Mouse (Mus musculus): Measurements from ENCODE around the gene Minpp1. TPM values are rescaled to one million over a fixed set of nuclear protein-coding genes. Genes with fewer than 3 reads are reported as not detected.

The Minpp1 gene
- polyA plus RNA-seq, 1 experiment from 2014 or later: 56.7 TPM

DNA sequence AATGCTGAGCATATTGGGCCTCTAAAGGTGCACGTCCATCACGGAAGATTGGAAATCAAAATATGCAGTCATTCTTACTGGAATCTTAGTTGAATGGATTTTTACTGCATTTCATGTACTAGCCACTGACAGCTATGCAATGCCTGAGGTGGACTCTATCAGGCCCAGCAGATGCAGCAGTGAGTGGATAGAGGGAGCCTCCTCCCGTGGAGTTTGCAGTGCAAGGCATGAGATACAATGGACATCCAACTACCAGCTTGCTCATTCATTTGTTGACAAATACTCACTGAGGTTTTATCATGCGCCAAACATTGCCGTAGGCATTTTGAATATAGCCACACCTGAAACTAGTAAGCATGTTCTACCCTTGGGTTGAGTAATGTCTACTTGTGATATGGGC lies 18.2 kb upstream of the Minpp1 start:
- WGBS: 95% methylated on average over 5 of the region's 5 CpGs
- Histone ChIP-seq H3K27me3 (replicated peaks; ENCODE audit: control insufficient read depth, insufficient read depth, low read length) (no peaks in the 10 kb centered on the region), H3K9me3 (ENCODE audit: control insufficient read depth, low read length) (no peaks in the 10 kb centered on the region), H3K27ac (ENCODE audit: low read length) (no peak overlapping the region), H3K4me3 (ENCODE audit: low read length) (no peak overlapping the region), H3K4me2 (ENCODE audit: low read depth, low read length) (no peak overlapping the region), H3K4me1 (ENCODE audit: control insufficient read depth, insufficient read depth, low read length) (no peaks in the 10 kb centered on the region), H3K36me3 (ENCODE audit: control insufficient read depth, insufficient read depth, low read length) (no peaks in the 10 kb centered on the region), H3K9ac (ENCODE audit: low read depth, low read length) (no peak overlapping the region)
- ATAC-seq: no peak

DNA sequence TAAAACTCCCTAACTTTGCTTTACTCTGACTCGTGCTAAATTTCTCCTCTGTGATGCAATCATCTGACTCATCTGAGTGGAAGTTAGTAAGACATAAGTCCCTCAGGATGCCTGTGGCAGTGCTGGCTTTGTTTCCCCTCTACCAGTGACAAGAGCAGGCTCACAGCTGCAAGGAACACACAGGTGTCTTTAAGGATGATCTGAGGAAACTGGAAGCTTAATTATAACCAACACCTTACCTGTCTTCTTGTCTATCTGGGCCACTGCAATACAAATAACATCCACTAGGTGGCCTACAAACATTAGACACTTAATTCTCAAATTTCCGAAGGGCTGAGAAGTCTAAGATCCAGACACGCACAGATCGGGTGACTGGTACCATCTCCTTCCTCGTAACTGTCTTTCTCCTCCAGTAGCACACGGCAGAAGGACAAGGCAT lies 15.5 kb upstream of the Minpp1 start:
- Histone ChIP-seq H3K9me3 (ENCODE audit: control insufficient read depth, low read length) (no peaks in the 10 kb centered on the region), H3K36me3 (ENCODE audit: control insufficient read depth, insufficient read depth, low read length) (no peaks in the 10 kb centered on the region), H3K9ac (ENCODE audit: low read depth, low read length) (no peak overlapping the region), H3K4me2 (ENCODE audit: low read depth, low read length) (no peak overlapping the region), H3K27me3 (replicated peaks; ENCODE audit: control insufficient read depth, insufficient read depth, low read length) (no peaks in the 10 kb centered on the region), H3K27ac (ENCODE audit: low read length) (no peak overlapping the region), H3K4me1 (ENCODE audit: control insufficient read depth, insufficient read depth, low read length) (no peaks in the 10 kb centered on the region), H3K4me3 (ENCODE audit: low read length) (no peak overlapping the region)
- ATAC-seq: peak; percentile 36; the same call in 1 of the 2 replicates
- WGBS: 18% methylated on average over 6 of the region's 6 CpGs

DNA sequence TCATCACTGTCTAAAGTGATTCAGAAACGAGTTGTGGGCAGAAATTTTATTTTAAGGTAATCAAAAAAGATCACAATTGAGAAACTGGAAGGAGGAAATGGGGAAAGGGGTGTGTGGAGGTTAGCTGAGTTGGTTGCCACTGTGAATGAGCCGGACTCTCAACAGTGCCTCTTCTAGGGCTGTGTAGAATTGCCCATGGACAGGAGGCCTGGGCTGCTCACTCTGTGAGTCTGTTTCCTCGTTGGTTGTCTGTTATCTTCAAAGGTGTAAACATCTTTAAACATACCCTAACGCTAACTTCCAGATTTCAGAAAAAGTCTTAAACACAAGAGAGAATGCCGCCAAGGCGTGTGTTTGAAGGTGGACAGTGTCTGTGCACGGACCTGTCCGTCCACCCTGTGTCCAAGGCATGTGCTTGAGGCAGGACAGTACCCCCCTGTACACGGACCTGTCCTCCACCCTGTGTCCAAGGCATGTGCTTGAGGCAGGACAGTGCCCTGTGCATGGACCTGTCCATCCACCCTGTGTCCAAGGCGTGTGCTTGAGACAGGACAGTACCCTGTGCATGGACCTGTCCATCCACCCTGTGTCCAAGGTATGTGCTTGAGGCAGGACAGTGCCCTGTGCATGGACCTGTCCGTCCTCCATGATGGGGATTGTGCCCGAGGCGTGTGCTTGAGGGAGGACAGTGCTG lies 14.9 kb upstream of the Minpp1 start:
- no peak overlapping the region for H3K4me2 ChIP-seq (ENCODE audit: low read depth, low read length)
- ATAC-seq: no peak
- 79% methylated on average over 13 of the region's 13 CpGs for WGBS
- H3K9ac ChIP-seq (ENCODE audit: low read depth, low read length): no peak overlapping the region
- no peak overlapping the region for H3K27ac ChIP-seq (ENCODE audit: low read length)
- no peak overlapping the region for H3K4me3 ChIP-seq (ENCODE audit: low read length)
- H3K27me3 ChIP-seq (replicated peaks; ENCODE audit: control insufficient read depth, insufficient read depth, low read length): no peaks in the 10 kb centered on the region
- no peaks in the 10 kb centered on the region for H3K9me3 ChIP-seq (ENCODE audit: control insufficient read depth, low read length)
- no peaks in the 10 kb centered on the region for H3K36me3 ChIP-seq (ENCODE audit: control insufficient read depth, insufficient read depth, low read length)
- no peaks in the 10 kb centered on the region for H3K4me1 ChIP-seq (ENCODE audit: control insufficient read depth, insufficient read depth, low read length)

DNA sequence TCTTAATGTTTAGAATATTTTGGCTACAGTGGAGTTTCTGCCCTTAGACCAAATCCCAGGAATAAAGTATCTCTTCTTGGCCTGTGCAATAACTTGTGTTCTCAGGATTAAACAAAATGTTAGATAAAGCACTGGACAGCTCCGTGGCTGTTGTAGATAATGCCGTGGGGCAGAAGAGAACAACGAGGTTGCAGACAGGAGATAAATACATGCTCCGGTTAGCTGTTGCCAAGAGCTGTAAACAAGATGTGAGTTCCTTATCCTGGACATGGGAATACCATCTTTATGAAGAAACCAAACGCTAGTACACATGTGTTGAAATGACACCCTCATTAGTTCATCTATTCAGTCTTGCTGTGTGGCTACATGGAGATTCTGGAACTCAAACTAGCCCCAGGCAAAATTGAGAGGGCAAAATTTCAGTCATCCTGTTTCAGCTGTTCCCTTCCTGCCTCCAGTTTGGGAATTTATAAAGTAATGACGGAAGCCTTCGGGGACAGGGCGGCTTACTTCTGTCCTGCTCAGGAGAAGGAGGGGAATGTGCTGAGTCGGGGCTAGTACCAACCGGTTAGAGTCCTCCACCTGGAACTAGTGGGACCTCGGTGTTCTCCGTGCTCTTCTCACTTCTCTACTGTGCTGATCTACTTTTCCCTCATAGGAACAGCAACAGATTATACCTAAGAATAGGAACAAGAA lies 9.4 kb upstream of the Minpp1 start:
- 77% methylated on average over 12 of the region's 12 CpGs for WGBS

DNA sequence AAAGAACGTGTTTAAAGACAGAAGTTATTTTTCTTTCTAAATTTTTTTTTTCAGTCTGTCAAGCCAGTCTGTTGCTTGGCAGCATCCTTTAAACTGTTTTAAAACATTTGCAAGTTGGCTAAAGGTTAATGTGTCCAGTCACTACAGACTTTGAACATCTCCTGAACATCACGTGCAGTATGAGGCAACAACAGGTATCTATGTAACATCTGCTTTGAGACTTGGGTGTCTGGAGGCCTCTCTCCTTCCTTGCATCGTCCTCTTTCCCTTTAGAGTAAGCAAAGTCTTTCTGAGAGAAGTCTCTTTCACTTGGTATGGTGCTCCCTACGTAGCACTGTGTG lies 8.9 kb upstream of the Minpp1 start:
- no peak overlapping the region for H3K27ac ChIP-seq (ENCODE audit: low read length)
- ATAC-seq: no peak
- H3K36me3 ChIP-seq (ENCODE audit: control insufficient read depth, insufficient read depth, low read length): no peaks in the 10 kb centered on the region
- H3K4me3 ChIP-seq (ENCODE audit: low read length): no peak overlapping the region
- no peak overlapping the region for H3K9ac ChIP-seq (ENCODE audit: low read depth, low read length)
- WGBS: 79% methylated on average over 4 of the region's 4 CpGs
- H3K9me3 ChIP-seq (ENCODE audit: control insufficient read depth, low read length): no peaks in the 10 kb centered on the region
- no peaks in the 10 kb centered on the region for H3K27me3 ChIP-seq (replicated peaks; ENCODE audit: control insufficient read depth, insufficient read depth, low read length)
- no peaks in the 10 kb centered on the region for H3K4me1 ChIP-seq (ENCODE audit: control insufficient read depth, insufficient read depth, low read length)
- H3K4me2 ChIP-seq (ENCODE audit: low read depth, low read length): no peak overlapping the region

More for the DNA sequence above, 9.4 kb upstream of the Minpp1 start:
- H3K27me3 ChIP-seq (replicated peaks; ENCODE audit: control insufficient read depth, insufficient read depth, low read length): no peaks in the 10 kb centered on the region
- no peaks in the 10 kb centered on the region for H3K36me3 ChIP-seq (ENCODE audit: control insufficient read depth, insufficient read depth, low read length)
- no peak overlapping the region for H3K27ac ChIP-seq (ENCODE audit: low read length)
- H3K9me3 ChIP-seq (ENCODE audit: control insufficient read depth, low read length): no peaks in the 10 kb centered on the region
- H3K4me1 ChIP-seq (ENCODE audit: control insufficient read depth, insufficient read depth, low read length): no peaks in the 10 kb centered on the region
- no peak for ATAC-seq
- H3K4me2 ChIP-seq (ENCODE audit: low read depth, low read length): no peak overlapping the region
- H3K4me3 ChIP-seq (ENCODE audit: low read length): no peak overlapping the region
- no peak overlapping the region for H3K9ac ChIP-seq (ENCODE audit: low read depth, low read length)

- WGBS: 71% methylated on average over 5 of the region's 5 CpGs
- no peaks in the 10 kb centered on the region for H3K9me3 ChIP-seq (ENCODE audit: control insufficient read depth, low read length)
- no peak overlapping the region for H3K9ac ChIP-seq (ENCODE audit: low read depth, low read length)
- H3K27ac ChIP-seq (ENCODE audit: low read length): no peak overlapping the region
- peaks cover 5% of the 10 kb centered on the region; the same call in 1 of the 2 replicates for H3K4me1 ChIP-seq (ENCODE audit: control insufficient read depth, insufficient read depth, low read length)
- no peaks in the 10 kb centered on the region for H3K27me3 ChIP-seq (replicated peaks; ENCODE audit: control insufficient read depth, insufficient read depth, low read length)
- no peak overlapping the region for H3K4me3 ChIP-seq (ENCODE audit: low read length)
- H3K4me2 ChIP-seq (ENCODE audit: low read depth, low read length): no peak overlapping the region
- H3K36me3 ChIP-seq (ENCODE audit: control insufficient read depth, insufficient read depth, low read length): no peaks in the 10 kb centered on the region
- ATAC-seq: no peak
Observed at GRCm38 (mm10) chr19:32480255-32480654, 5.3 kb upstream of the Minpp1 start.

- Histone ChIP-seq H3K4me3 (ENCODE audit: low read length) (no peak overlapping the region), H3K27me3 (replicated peaks; ENCODE audit: control insufficient read depth, insufficient read depth, low read length) (no peaks in the 10 kb centered on the region), H3K4me2 (ENCODE audit: low read depth, low read length) (no peak overlapping the region), H3K9ac (ENCODE audit: low read depth, low read length) (no peak overlapping the region), H3K36me3 (ENCODE audit: control insufficient read depth, insufficient read depth, low read length) (no peaks in the 10 kb centered on the region), H3K4me1 (ENCODE audit: control insufficient read depth, insufficient read depth, low read length) (peaks cover 5% of the 10 kb centered on the region; the same call in 1 of the 2 replicates), H3K27ac (ENCODE audit: low read length) (peak overlapping the region; percentile 38), H3K9me3 (ENCODE audit: control insufficient read depth, low read length) (no peaks in the 10 kb centered on the region)
- no peak for ATAC-seq
- 81% methylated on average over 8 of the region's 8 CpGs for WGBS
Observed at GRCm38 (mm10) chr19:32480791-32481442, 4.7 kb upstream of the Minpp1 start.

GRCm38 (mm10) chr19:32481511-32481910 lies 4.1 kb upstream of the Minpp1 start:
- H3K9me3 ChIP-seq (ENCODE audit: control insufficient read depth, low read length): no peaks in the 10 kb centered on the region
- no peak overlapping the region for H3K9ac ChIP-seq (ENCODE audit: low read depth, low read length)
- peak overlapping the region; percentile 38 for H3K27ac ChIP-seq (ENCODE audit: low read length)
- WGBS: 34% methylated on average over 4 of the region's 4 CpGs
- ATAC-seq: peak; percentile 34
- H3K27me3 ChIP-seq (replicated peaks; ENCODE audit: control insufficient read depth, insufficient read depth, low read length): no peaks in the 10 kb centered on the region
- H3K4me2 ChIP-seq (ENCODE audit: low read depth, low read length): 0 out of 2 replicates have a peak overlapping the region, but pooled peaks have one; percentile 23
- peaks cover 6% of the 10 kb centered on the region; the same call in 1 of the 2 replicates for H3K4me1 ChIP-seq (ENCODE audit: control insufficient read depth, insufficient read depth, low read length)
- no peak overlapping the region for H3K4me3 ChIP-seq (ENCODE audit: low read length)
- no peaks in the 10 kb centered on the region for H3K36me3 ChIP-seq (ENCODE audit: control insufficient read depth, insufficient read depth, low read length)

DNA sequence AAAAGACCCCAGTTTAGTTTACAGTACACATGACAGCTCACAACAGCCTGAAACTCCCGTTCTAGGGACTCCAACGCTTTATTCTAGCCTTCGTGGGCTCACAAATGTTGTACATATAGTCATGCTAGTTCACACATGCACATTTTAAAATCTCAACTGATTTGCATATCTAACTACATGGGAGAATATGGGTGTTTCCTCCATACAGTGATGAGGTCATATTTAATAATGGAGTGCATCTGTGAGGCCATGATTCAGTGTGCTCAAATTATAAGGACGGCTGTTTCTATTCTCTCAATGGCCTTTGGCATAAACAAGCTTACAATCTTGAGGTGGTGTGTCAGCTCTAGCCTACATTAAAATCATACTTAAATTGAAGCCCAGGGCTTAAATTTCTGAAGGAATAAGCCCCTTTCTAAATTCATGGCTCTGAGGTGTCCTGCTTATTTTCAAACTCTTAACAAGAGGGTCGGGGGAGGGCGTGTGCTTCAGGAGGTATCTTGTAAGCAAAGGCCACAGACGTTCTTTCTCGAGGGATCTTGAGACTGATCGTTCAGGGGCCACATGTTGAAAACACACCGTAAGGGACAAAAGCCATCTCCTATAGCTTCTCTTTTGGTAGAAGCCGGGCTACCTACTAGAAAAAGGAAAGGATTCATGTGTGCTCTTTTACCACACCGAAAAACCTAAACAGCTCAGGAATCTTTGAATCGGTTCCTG lies 468 bp upstream of the Minpp1 start:
- peak overlapping the region; percentile 83 for H3K4me3 ChIP-seq (ENCODE audit: low read length)
- peaks cover 16% of the 10 kb centered on the region for H3K4me1 ChIP-seq (ENCODE audit: control insufficient read depth, insufficient read depth, low read length)
- peak overlapping the region; percentile 78 for H3K4me2 ChIP-seq (ENCODE audit: low read depth, low read length)
- H3K9me3 ChIP-seq (ENCODE audit: control insufficient read depth, low read length): no peaks in the 10 kb centered on the region
- peak; percentile 6; the same call in 1 of the 2 replicates for ATAC-seq
- peak overlapping the region; percentile 87 for H3K27ac ChIP-seq (ENCODE audit: low read length)
- H3K27me3 ChIP-seq (replicated peaks; ENCODE audit: control insufficient read depth, insufficient read depth, low read length): no peaks in the 10 kb centered on the region
- peak overlapping the region; percentile 81 for H3K9ac ChIP-seq (ENCODE audit: low read depth, low read length)
- WGBS: 15% methylated on average over 13 of the region's 13 CpGs
- H3K36me3 ChIP-seq (ENCODE audit: control insufficient read depth, insufficient read depth, low read length): no peaks in the 10 kb centered on the region

Measured in intestine, embryonic 16.5 days (tissue).